Mouse (Mus musculus) brain, embryonic 14.5 days (tissue): Measurements from ENCODE around the gene Zfp652. TPM values are rescaled to one million over a fixed set of nuclear protein-coding genes. Genes with fewer than 3 reads are reported as not detected.
A peak's percentile ranks its signal among the peaks of the same experiment; 100 is the strongest.

Experiments
- DNase-seq: peaks from one replicate; pipeline ENCODE4 v3.0.0-alpha.2; 2011; ENCODE audit warnings: low read depth
- CTCF ChIP-seq: fragments of 200-500 bp; IDR thresholded peaks from 2 replicates; pipeline ENCODE4 v1.5.1; 2012; ENCODE audit warnings: inconsistent platforms, mild to moderate bottlenecking, moderate library complexity, borderline replicate concordance; ENCODE audit not compliant: insufficient read depth, insufficient read length; ENCODE audit errors: extremely low read depth
- POLR2A ChIP-seq: fragments of 200-500 bp; IDR thresholded peaks from 2 replicates; pipeline ENCODE4 v1.6.1; 2012; ENCODE audit warnings: mild to moderate bottlenecking, inconsistent platforms, borderline replicate concordance; ENCODE audit not compliant: poor library complexity, insufficient read depth, insufficient read length, severe bottlenecking; ENCODE audit errors: extremely low read depth
- polyA plus RNA-seq: library from polyadenylated mRNA; depleted of rRNA; stranded (reverse); fragments of >200 nt; gene quantifications from 2 replicates; pipeline ENCODE4 v1.2.3, GENCODE M21; 2012

Gene Zfp652
- polyA plus RNA-seq, 1 experiment, result 35.9 TPM

DNA sequence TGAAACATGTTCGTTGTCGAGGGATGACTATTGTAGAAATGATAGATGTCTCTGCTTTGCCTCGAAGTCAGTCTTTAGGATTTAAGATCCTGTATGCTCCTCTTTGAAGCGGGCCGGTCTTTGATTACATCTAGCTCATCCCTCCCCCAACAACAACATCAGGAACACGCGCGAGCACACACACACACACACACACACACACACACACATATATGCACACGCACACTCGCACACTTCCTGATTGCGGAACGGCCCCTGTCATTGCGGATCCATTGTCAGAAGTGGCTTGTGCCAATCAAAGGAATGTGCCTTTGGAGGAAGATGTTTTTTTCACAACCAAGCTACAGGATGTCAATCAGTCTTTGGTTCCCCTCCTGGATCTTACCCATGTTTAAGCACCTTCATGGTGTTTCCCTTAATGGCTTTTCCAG, 1.4 kb downstream of the Zfp652 start:
- DNase-seq, result peak; percentile 60
- TF ChIP-seq CTCF, result no peak
- no peak for TF ChIP-seq POLR2A

DNA sequence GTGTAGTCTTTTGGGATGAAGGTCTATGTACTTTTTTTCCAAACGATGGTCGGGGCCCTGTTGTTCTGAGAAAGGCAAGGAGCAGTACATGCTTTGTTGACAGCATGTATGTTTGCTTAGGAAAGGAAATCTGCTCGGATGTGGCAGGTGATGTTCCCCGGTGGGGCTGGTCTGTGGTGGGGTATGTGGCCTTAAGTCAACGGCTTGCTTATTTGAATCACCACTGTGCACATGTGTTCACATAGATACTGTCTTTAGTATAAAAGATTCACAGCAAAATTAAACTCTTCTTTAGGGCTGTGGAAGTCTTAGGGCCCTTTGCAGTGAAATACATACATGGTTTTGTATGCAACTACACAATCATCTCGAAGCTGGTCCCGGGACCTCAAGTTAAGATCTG, 1.9 kb downstream of the Zfp652 start:
- DNase-seq, result no peak
- TF ChIP-seq CTCF (no peak), POLR2A (no peak)

DNA sequence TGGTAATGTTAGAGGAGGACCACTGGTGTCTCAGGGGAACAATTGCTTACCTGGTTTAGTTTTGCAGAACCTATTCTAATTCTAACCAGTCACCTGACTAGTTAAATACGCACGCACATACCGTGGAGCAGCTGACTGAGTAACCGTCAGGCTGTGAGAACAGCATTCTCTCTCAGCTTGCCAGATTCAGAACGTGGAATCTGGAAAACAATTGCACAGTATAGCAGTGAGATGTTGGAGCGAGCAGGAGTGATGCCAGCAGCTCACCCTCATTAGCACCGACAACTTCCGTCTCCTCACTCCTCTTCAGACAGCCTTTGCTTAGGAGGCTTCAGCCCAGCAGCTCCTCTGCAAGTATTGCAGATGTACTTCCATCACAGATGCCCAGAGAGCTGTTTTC, 3.7 kb downstream of the Zfp652 start:
- TF ChIP-seq CTCF (no peak), POLR2A (no peak)

DNA sequence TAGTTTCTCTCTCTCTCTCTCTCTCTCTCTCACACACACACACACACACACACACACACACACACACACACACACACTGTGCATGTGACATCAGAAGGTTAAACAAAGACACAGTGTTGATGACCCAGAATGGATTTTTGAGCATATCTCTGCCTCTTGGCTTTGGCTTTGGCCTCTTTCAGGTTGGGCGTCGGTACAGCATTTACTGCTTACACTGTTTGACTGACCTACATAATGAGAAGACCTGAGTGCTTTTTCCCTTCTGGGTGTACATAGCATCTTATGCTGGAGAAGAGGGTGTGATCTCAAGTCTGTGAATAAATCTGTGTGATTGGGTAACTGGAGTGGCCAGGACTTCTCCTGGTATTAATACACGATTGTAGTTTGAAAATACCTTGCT, 6.9 kb downstream of the Zfp652 start:
- DNase-seq, result no peak
- TF ChIP-seq CTCF (no peak), POLR2A (no peak)

More for the DNA sequence above, 3.7 kb downstream of the Zfp652 start:
- peak; percentile 21 for DNase-seq

DNA sequence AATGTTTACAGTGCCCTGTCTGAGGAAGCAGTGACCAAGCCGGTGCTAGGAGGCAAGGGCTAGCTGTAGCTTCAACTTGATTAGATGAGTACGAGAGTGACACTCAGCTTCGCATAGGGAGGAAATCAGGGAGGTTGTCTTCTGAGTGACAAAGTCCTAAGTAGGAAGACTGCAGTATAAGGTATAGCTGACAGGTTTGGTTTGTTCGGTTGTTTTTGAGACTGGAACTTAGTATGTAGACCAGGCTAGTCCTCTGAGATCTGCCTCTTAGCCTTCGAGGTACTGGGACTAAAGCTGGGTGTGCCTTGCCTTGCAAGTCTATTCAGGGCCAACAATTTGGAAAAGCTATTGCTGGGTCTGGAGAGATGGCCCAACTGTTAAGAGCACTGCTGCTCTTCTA, 10.8 kb downstream of the Zfp652 start, which contains the start of gene B130006D01Rik:
Gene B130006D01Rik, plus strand, starts transcription at position 301 of the 400 bp plus-strand sequence.
- no peak for TF ChIP-seq POLR2A
- no peak for TF ChIP-seq CTCF

DNA sequence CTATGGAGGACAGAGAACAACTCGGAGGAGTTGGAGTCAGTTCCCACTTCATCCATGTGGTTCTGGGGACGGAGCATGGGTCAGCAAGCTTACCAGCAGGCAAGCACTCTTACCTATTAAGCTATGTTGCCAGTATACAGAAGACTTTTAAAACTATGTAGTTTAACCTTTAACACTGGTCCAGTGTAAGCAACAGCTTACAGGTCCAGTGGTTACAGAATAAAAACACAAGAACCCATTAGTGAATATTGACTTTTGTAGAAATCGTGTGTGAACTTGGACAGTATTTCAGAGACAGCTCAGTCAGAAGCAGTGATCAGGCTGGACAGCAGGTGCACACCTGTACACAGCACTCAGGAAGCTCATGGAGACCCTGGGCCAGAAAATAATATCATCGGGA, 12.0 kb downstream of the Zfp652 start:
- no peak for DNase-seq
- no peak for TF ChIP-seq CTCF
- no peak for TF ChIP-seq POLR2A

More for the DNA sequence above, 10.8 kb downstream of the Zfp652 start, which contains the start of gene B130006D01Rik:
- DNase-seq, result no peak

DNA sequence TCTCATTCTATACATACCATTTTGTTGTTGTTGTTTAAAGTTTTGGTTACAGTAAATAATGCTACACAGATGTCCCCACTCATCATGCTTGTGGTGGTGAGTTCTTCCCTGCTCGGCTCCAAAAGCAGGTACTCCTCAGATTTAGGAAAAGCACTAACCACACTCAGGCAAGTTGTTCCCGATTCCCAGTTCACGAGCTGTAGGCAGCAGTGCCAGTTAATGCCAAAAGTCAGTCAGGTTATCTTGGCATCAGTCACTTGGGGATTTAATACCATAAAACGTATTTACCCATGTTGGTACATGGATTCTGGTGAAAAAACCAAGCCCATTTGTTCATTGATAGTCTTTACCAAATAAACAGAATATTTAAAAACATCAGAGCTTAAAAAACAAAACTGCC, 13.7 kb downstream of the Zfp652 start:
- no peak for DNase-seq
- no peak for TF ChIP-seq POLR2A
- no peak for TF ChIP-seq CTCF

DNA sequence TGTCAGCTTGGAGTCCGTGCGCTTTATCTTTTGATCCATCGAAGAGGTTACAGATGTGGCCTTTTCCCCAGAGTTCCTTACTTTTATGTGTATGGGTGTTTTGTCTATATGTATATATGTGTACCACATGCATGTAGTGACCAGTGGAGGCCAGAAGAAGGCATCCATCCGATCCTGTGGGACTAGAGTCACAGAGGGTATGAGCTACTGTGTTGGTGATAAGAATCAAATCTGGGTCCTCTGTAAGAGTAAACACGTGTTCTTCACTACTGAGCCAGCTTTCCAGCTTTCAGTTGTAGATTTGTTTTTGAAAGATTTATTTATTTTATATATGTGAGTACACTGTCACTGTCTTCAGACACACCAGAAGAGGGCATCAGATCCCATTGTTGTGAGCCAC, 15.5 kb downstream of the Zfp652 start:
- no peak for DNase-seq
- TF ChIP-seq CTCF (no peak), POLR2A (no peak)

DNA sequence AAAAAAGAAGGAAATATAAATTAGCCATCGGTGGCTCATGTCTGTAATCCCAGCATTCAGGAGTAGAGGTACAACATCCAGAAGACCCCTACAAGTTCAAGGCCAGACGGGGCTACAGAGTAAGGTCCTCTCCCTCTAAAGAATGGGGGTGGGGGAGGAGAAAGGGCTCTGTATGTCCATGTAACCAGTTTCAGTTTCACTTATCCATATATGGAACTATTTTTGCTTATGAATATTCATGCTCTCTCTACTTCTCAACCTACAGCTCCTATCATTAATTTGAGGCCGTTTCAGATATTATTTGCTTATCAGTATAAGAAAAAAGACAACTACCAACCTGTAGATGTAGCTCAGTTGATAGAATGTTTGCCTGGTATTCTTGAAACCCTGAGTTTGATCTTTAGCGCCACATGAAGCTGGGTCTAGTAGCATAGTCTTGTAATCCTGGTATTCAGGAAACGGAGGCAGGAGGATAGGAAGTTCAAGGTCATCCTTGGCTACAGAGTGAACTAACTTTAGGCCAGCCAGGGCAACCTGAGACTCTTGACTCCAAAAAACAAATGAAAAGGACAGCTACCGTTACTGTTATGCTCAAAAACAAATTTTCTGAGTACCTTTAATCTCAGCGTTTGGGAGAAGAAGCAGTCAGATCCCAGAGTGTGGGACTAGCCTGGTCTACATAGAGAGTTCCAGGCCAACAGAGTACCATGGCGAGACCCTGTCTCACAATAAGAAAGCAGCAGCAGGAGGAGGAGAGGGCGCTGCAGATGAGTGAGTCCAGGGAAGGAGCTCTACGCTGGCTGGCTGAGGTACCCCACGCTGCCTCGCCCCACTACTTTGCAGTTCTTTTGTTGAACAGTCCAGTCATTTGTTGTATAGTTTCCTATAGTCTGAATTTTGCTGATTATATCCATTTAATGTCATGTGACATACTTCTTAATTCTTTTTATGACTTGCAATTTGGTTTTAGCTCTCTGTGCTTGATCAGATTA, 16.7 kb downstream of the Zfp652 start:
- no peak for DNase-seq
- TF ChIP-seq CTCF (no peak), POLR2A (no peak)

DNA sequence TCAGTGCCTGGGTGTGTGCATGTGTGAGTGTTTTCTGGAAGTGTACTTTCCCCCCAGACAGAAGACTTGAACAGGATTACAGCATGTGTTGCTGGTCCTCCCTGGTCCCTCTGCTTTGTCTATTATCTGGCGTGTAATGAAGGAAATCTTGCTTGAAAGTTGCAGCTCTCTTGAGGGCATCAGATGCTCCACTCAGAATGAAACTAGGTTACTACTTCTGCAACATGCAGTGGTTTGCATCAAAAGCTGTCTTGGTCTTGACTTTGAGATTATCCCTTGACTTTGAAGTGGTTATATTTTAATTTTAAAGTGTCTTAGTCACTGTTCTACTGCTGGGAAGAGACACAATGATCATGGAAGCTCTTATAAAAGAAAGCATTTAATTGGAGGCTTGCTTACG, 22.0 kb downstream of the Zfp652 start:
- TF ChIP-seq CTCF (no peak), POLR2A (no peak)
- no peak for DNase-seq

DNA sequence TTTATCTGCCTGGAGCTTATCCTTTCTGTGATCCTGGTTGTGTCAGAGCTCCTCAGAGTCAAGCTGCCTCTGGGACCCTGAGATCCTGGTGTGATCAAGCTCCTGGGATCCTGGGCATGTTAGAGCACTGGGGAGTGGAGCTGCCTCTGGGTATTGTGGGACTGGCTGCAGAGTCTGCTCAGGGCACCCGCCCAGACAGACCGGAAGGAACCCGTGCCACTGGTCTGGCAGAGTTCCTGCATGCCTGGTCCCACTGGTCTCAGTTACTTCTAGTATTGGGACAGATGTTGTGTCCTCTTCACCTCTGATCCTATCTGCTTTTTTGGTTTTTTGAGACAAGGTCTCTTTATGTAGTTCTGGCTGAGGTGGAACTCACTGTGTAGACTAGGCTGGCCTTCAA, 25.3 kb downstream of the Zfp652 start:
- no peak for TF ChIP-seq CTCF
- no peak for TF ChIP-seq POLR2A
- DNase-seq, result no peak

DNA sequence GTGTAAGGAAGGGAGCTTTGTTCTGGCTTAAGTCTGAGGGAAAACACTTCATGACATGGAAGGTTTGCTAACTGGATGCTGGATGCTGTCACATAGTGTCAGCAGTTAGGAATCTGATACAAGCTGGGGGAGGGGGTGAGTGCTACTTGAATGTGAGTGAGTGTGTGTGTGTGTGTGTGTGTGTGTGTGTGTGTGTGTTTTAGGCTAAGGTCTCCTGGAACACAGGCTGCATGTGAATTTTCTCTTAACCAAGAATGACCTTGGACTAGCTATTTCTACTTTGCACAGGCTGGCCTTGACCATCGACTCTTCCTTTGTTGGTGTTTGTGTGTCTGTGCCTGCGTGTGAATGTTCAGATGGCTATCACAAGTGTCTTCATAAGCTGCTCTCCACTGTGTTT, 32.0 kb downstream of the Zfp652 start:
- no peak for DNase-seq
- TF ChIP-seq POLR2A, result no peak

DNA sequence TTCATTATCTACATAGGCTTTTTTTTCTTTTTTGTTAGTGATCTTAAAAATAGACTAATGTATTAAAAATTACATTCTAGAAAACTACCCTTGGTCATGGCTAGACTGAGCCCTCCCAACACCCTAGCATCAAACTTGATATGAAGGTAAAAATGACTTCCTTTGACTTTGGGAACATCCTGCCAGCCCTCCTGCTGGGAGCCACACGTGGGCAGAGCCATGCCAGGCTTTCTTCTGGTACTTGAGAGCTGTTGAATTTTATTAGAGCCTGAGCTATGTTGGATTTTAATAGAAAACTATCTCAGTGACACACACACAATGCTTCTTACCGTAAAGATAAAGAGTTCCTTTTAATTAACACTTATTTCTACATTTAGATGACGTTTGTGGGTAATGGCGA, 34.3 kb downstream of the Zfp652 start:
- TF ChIP-seq POLR2A (no peak), CTCF (no peak)
- no peak for DNase-seq
